Mouse (Mus musculus): ENCODE data around the gene Tgfb2.

Gene Tgfb2

DNA sequence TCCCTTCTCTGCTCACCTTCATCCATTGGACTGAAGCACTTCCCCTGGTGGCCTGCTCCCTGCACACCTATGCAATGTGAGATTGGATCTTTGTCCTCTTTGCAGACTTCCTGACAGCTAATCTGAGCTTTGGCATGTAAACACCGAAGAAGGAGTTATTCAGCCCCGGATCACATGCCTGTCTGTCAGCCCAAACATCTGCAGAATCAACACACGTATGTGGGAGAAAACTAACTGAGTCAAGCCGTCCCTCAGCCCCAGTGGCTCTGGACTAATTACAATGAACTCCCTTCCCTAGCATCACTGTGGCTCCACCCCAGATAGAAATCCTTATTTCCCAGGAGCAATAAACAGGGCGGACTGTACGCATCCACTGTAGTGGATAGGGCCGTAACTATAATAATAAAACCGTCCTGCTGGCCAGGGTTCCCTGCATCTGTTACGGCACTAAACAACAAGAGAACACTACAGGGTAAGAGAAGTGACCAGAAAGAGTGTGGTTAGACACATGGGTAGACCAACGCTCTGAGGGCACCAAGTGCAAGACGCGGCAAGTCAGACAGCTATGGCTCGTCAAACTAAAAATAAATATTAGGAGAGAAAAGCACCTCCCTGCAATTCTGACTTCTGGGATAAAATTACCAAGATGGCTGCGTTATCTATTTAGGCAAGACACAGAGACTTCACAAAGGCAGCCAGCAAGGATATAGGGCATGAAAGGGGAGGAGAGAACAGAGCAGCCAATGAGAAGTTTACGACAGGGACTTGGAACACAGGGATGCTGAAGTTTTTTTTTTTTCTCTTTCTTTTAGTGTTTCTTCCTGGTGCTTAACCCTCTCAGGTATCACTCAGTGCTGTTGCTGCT is 3.2 kb downstream of the Tgfb2 start:
- in situ Hi-C loops (cut with MboI; ENCODE audit: low sequenced_read_pairs) = no loop called here

DNA sequence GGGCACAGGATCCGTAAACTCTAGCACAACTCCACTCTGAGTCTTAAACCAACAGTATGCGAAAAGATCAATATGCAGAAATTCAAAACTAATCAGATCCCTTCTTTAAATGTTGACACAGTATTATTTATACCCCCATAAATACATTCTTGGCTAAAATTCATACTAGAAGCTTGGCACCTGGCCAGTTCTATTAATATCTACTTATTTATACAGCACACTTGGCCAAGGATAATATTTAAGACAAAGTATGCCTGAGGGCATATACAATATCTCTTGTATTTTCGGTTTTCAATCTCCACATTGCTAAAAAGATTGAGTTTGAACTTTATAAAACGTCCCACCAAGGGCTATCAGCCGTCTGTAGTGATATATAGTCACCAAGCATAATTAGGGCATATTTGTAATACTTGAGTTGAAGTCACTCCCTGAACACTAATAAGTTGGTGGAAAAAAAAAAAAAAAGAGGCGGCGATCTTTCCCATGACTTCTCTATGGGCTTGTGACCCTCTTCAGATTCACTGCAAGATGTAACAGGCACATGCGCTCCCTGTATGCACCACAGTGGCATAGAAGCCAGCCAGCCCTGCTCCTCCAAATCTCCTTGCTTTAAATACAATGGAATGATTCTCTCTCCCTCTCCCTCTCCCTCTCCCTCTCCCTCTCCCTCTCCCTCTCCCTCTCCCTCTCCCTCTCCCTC is 4.4 kb downstream of the Tgfb2 start:
- in situ Hi-C loops (cut with MboI; ENCODE audit: low sequenced_read_pairs) = no loop called here

DNA sequence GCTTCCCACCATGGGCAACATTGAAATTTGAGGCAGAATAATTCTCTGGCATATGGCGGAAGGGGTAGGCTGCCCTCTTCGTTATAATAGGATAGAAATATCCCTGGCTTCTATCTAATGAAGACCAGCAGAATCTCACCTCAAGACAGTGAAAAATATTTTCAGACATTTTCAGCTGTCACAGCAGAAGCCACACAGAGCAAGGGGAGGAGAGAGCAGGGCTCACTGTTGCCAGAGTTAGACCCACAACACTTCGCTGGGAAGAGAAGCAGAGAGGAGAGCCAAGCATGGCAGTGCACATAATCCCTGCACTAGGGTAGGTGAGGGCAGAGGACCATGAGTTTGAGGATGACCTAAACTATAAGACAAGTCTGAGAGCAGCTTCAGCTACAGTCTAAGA is 5.3 kb downstream of the Tgfb2 start:
- in situ Hi-C loops (cut with MboI; ENCODE audit: low sequenced_read_pairs) = no loop called here

DNA sequence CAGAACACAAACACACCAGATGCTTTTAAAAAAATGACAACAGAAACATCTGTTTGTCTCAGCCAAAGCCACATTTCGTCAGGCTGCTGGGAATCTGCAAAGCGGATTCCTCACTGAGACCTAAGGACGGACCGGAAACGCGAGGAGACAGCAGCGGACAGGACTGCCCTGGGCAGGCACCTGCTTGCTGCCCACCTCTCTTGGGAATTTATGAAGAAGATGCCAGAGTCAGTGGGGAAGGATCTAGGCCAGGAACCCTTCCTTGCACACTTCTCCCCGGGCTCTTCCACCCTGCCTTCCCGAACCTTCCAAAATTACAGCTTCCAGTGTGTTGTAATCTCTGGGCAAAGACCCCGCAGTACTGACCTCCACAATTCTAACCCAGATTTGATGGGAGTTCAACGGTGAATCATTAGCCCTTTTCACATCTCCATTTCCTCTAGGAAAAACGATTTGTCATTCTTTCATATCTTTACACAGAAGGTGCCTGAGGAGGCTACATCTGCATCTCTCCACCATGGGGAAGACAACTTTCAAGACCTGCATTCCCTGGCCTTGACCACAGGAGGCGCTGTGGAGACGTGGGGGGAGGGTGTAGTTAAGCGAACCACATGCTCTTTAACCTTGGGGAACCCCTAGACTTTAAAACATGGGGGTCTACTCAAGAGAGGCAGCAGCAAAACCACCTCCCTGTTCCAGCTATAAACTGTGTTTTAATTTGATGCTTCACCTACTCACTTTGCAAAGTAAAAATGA is 7.0 kb downstream of the Tgfb2 start:
- in situ Hi-C loops (cut with MboI; ENCODE audit: low sequenced_read_pairs) = no loop called here

DNA sequence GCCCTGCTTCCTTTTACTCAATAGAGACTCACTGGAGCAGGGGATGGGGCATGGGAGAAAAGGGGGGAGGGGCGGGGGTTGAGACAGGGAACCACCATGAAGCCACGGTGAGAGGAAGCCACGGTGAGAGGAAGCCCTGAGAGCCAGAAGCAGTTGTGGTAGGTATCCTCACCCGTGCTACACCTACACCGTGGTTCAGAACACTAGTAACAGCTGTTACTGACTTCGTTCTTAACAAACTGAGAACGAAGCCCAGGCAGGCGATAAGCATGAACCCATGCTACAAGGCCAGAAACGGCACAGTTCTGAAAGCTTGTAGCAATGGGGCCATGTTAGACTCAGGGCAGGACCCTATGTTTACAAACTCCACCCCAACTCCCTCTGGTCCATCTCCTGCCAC is 9.6 kb downstream of the Tgfb2 start:
- in situ Hi-C loops (cut with MboI; ENCODE audit: low sequenced_read_pairs) = no loop called here

DNA sequence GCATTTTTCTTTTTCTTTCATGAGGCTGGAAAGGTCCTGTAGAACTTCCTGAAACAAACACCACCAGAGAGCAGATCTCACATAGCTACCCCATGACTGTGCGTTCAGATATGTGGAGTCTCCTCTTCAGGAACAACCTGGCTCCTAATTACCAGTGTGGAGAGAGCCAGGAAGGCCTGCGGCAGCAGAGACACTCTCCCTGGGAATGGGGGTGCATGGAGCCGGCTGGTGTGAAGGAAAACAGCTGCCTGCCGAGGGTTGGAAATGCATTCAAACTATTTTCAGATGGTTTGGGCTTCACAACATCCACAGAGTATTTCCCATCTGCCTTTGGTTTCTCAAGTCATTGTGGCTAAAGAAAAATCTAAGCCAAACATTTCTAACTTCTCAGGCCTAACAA is 10.4 kb downstream of the Tgfb2 start:
- in situ Hi-C loops (cut with MboI; ENCODE audit: low sequenced_read_pairs) = no loop called here

DNA sequence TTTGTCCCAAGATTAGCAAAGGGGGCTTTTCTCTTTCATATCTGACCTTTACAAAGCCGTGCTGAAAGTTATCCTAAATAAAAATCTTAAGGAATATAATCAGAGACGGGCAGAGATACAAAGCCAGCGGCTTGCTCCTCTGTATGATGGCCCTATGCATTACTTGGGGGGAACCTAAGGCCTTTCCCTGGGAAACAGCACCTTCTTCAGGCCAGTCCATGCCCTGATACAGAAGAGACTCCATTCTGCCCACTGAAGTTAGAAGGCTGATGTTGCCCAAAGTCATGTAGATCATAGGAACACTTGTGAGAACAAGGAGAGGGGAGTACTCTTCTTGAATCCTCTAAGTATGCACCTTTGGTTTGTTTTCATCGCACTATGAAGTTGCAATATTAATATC is 13.4 kb downstream of the Tgfb2 start:
- in situ Hi-C loops (cut with MboI; ENCODE audit: low sequenced_read_pairs) = no loop called here

DNA sequence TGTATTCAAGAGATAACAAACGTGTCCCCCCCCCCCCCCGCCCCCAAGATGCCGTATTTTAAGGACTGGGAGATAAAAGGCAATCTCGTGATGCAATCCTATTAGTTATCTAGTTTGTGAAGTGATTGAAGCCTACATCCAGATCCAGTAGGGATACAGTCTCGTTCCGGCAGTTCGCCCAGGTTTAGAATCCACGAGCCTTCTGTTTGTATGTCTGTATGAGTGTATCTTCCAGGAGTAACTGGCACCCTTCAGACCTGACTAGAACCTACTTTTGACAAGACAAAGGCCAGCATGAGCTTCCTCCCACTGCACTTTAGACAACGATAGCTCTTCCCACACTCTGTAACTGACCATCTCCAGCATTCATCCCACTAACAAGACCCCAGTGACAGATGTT is 14.1 kb downstream of the Tgfb2 start:
- in situ Hi-C loops (cut with MboI; ENCODE audit: low sequenced_read_pairs) = no loop called here

DNA sequence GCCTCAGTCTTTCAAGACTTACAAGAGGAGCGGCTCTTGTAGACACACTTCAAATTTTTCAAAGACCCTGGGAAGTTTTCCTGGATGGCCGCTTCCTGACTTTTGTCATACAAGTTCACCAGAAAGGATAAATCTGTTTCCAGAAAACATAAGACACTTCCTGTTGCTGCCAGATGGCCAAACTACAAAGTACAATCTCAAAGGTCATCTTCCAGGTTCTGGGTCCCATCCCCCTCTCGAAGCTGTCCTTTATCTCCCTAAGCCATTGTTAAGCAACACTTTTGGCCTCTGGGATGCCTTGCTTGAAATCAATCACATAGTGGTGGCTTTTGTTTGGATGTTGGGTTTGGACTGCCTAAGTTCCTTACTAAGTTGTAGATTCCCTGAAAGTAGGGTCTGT is 21.7 kb downstream of the Tgfb2 start:
- in situ Hi-C loops (cut with MboI; ENCODE audit: low sequenced_read_pairs) = no loop called here

DNA sequence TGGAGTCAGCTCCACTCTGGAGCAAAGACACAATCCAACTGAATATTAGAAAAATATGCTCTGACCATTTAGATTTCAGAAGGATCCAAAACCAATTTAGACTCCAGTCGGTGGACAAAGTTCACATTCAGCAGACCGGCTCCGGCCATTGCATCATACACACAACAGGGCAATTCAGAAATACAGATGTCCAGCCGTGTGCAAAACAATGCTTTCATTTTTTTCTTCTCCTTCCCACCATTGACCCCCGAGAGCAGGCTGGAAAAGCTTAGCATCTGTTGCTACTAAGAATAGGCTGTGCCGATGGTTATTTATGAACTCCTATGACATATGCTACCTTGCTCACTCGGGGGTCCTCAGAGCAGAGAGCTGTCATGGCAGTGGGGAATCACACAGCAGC is 23.2 kb downstream of the Tgfb2 start:
- in situ Hi-C loops (cut with MboI; ENCODE audit: low sequenced_read_pairs) = no loop called here

DNA sequence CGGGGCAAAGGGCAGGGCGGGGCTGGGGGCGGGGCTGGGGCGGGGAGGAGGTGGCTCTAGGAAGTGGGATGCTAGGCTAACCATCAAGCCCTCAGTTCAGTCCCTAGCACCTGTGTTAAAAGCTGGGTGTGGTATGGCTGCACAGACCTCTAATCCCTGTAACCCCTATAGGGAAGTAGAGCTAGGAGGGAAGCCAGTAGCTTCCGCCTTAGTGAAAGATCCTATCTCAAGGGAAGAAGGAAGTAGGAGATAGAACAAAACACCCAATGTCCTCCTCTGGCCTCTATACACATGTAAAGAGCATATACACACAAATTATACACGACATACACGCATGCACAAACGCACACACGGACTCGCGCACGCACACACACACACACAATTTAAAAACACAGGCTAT is 28.2 kb downstream of the Tgfb2 start:
- in situ Hi-C loops (cut with MboI; ENCODE audit: low sequenced_read_pairs) = no loop called here

DNA sequence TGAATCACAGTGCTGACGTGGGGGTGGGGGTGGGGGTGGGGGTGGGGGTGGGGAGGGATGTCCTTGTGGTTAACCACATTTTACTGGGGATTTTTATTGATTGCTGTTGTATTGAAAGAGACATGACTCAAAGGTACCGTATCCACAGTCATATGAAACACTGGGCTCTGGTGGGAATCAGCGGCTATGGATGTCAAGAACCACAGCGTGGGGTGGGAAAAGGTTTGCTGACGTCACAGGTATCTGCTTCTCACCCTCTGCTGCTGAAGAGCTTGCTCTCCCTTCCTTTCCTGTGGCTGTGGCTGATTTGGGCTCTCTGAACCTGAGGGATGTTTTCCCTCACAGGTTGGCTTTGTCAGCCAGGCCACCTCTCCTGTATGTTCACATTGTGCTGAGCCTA is 29.6 kb downstream of the Tgfb2 start:
- in situ Hi-C loops (cut with MboI; ENCODE audit: low sequenced_read_pairs) = no loop called here

DNA sequence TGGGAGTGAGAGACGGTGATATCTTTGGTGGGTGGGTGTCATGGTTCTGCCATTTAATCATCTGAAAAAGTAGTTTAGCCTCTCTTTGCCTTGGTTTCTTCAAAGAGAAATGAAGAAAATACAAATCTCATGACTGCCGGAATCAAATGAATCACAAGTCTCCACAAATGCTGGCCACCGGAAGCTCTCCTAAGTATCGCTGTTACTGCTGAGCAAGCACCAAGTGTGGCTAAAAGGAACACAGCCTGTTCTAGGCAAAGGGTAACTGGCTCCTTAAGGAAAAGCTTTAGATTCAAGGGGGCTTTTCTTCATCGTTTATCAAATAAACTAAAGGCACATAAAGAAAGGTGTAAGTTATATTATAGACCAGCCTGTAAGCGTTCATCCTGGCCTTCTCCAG is 30.5 kb downstream of the Tgfb2 start:
- in situ Hi-C loops (cut with MboI; ENCODE audit: low sequenced_read_pairs) = no loop called here

DNA sequence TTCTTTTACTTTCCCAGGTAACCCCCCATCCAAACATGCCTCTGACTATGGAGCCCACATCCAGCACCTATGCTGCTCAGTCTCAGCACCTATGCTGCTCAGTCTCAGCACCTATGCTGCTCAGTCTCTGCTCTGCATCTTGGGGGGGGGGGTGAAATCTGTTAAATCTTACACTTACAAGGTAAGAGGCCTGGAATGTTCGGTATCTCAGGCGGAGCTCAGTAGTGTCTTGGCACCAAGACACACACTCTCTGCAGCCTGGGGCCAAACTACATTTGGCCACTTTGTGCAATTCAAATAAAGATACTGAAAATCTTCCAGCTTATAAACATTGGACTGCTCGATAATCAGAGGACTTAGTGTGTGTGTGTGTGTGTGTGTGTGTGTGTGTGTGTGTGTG is 31.2 kb downstream of the Tgfb2 start:
- in situ Hi-C loops (cut with MboI; ENCODE audit: low sequenced_read_pairs) = no loop called here

DNA sequence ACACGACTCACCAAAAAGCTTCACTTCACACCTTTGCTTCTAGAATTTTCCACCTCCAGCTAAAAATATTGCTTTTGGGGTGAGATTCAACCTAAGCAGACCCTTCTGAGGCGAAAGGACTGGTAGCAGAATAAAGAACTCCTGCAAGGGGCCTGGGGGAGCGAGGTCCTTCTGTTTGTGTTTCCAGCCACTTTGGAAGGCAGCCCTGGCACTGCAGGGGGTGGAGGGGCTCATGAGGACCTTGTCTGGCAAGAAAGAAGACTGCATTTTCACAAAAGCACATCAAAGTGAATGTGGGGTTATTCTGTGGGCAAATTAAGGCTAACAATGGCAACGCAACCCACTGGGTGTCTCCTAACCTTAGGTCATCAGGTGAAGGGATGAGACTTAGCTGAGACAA is 32.6 kb downstream of the Tgfb2 start:
- in situ Hi-C loops (cut with MboI; ENCODE audit: low sequenced_read_pairs) = no loop called here

DNA sequence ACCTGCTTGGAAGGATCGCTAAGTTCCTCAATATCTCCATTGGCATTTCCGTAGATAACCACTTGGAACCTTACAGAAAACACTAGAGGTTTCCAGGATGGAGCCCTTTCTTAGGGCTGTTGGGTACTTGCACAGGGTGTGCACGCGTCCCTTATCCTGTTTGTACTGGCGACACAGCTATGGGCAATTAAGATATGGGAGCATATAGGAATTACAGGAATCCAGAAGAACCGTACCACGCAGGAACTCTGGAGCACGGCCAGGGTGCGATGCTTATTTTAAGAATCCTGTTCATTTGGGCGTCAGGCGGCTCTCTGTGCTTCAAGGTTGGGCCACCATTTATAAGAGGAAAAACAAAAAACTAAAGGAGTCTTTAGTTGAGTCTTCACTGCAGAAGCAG is 42.4 kb downstream of the Tgfb2 start:
- in situ Hi-C loops (cut with MboI; ENCODE audit: low sequenced_read_pairs) = no loop called here

DNA sequence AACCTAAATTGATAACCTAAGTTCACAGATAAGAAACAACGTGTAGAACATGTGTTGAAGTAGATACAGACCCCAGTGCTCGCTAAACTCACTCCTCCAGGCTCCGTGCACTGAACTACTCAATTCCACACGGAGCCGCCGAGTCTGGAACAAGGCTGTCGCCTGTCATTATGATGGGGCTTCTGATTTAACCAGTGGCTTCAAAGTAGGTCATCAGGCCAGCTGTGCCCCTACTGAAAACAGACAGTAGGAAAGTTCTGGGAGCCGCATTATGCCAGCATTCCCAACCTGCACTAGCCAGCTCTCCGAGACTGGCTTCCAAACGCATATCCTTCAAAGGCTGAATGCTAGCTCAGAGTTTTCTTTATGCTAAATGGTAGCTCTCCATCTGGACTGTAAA is 42.8 kb downstream of the Tgfb2 start:
- in situ Hi-C loops (cut with MboI; ENCODE audit: low sequenced_read_pairs) = no loop called here

DNA sequence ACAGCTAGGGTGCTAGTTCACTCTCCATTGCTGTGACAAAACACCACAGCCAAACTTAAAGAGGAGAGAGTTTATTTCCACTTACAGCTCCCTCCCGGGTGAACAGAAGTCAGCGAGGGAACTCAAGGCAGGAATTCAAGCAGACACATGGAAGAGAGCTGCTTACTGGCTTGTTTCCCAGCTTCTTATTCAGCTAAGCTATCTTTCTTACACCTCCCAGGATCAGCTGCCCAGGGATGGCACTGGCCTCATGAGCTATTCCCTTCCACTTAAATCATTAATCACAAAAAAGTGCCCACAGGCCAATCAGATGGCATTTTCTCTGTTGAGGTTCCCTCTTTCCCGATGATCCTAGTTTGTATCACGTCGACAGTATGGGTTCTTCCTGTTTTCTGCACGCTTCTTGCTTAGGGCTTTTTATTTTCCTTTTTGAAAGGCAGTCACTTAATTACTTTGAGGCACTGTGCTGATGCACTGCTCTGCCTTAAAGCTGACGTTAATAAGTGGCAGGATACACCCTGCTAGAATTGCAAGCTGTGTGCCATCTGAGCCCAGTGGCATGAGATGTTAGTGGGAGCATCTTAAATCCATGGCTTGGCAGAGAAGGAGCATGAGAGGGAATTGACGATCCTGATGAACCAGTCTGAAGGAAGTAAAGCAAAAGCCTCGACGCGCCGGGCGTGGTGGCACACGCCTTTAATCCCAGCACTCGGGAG is 44.4 kb downstream of the Tgfb2 start:
- in situ Hi-C loops (cut with MboI; ENCODE audit: low sequenced_read_pairs) = no loop called here

DNA sequence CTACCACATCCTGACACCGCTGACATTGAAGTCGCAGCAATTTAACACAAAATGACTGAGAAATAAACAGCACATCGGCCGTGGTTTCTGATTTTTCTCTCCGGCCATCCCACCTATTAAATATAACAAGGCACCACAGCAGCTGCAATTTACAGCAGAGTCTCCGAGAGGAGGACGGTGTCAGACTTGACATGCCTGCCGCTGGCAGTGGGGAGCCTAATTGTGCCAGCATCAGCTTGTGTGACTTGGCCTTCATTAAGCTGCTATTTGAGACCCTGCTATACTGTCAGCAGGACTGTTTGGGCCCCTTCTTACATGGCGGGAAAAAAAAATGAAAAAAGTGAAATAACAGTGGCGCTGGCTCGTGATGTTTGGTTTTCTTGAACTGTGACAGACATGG is 47.0 kb downstream of the Tgfb2 start:
- in situ Hi-C loops (cut with MboI; ENCODE audit: low sequenced_read_pairs) = no loop called here

DNA sequence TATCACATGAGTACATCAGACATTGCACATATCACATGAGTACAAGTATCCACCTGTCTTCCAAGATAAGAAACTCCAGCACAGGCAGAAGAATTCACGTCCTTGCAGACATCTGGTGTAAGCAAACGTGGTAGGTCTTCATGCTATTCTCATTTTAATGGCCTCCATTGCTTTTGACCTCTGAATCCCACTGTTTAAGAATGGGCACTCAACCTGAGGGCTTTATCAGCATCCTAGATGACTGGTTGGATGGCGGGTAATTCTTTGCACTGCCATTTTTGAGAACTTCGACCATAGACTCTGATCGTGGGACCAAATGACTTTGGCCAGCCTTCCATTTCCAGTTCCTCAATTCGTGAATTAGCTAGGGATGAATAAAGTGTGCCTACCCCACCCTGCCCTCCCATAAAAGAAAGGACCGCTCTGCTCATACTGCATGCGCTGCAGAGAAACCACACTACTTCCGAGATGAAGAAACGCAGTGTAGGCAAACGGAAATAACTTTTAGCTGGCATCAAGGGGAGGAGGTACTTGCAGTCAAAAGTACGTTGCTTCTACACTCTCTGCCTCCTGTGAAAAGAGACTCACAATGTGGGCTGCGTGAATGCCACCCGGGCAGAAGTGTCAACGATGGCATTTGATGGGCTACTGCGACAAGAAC is 48.1 kb downstream of the Tgfb2 start:
- in situ Hi-C loops (cut with MboI; ENCODE audit: low sequenced_read_pairs) = no loop called here

Measured in CH12F3 (cell line).